Mouse (Mus musculus) thymus, adult 2 months (tissue): Measurements from ENCODE around the gene Cnot9.

Experiments used
- CTCF ChIP-seq: fragments of 200-500 bp; IDR thresholded peaks from 2 replicates; pipeline ENCODE4 v1.5.1; 2012; ENCODE audit warnings: mild to moderate bottlenecking, control low read depth, low read length, moderate library complexity, borderline replicate concordance; ENCODE audit not compliant: control insufficient read depth, poor library complexity, insufficient read depth; ENCODE audit errors: extremely low read depth
- POLR2A ChIP-seq: fragments of 200-500 bp; IDR thresholded peaks from 2 replicates; pipeline ENCODE4 v1.6.1; 2012; ENCODE audit warnings: mild to moderate bottlenecking, low read length, control low read depth, moderate library complexity; ENCODE audit not compliant: control insufficient read depth, poor library complexity, insufficient read depth; ENCODE audit errors: extremely low read depth

GRCm38 (mm10) chr1:74501106-74501505 lies 4.8 kb upstream of the Cnot9 start:
- TF ChIP-seq CTCF (no peak), POLR2A (no peak)
